Mouse (Mus musculus): ENCODE measurements around the gene Celf2.

DNA sequence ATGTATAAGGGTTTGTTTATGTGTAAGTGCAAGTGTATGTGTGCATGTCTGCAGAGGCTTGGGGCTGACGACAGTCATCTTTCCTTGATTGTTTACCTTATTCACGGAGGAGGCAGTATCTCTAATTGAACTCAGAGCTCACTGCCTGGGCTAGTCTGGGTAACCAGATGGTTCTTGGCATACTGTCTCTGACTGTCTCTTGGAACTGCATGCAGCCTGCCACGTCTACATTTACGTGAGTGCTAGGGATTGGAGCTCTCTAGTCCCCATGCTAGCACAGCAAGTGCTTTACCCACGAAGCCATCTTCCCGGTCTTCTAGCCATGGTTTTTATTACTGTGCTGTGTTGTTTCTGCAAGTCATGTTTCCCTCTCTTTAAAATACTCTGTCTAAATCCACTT is 855.6 kb downstream of the Celf2 start:
- TF ChIP-seq CTCF (IDR thresholded peaks at IDR 0.05; ENCODE audit: extremely low read depth, insufficient read length, insufficient replicate concordance, low read depth, low read length) = no peak
- TF ChIP-seq POLR2A (IDR thresholded peaks at IDR 0.05; ENCODE audit: low read depth, low read length) = no peak
